Mouse (Mus musculus) hindbrain, embryonic 11.5 days (tissue): ENCODE measurements around the gene Cntn6. TPM values are rescaled to one million over a fixed set of nuclear protein-coding genes. Genes with fewer than 3 reads are reported as not detected.

Experiments
- ATAC-seq: fragments of 200-750 bp; cut with Nextera tagmentation; 2 replicates; pipeline ENCODE4 v1.8.0; 2017; ENCODE audit warnings: mild to moderate bottlenecking, moderate TSS enrichment, moderate library complexity; ENCODE audit not compliant: low FRiP score
- DNase-seq: peaks from one replicate; pipeline ENCODE4 v3.0.0-alpha.2; 2015; ENCODE audit warnings: low spot score
- H3K27ac ChIP-seq: fragments of 300-500 bp; sonication (generic); 2 replicates; pipeline ENCODE4 v1.5.1; 2014; ENCODE audit warnings: mild to moderate bottlenecking, low read depth, low read length
- H3K27me3 ChIP-seq: fragments of 300-500 bp; sonication (generic); 2 replicates; pipeline ENCODE4 v1.6.1; 2014; ENCODE audit warnings: mild to moderate bottlenecking, low read length, moderate library complexity, mixed read lengths; ENCODE audit not compliant: control insufficient read depth, insufficient read depth
- H3K36me3 ChIP-seq: fragments of 300-500 bp; sonication (generic); 2 replicates; pipeline ENCODE4 v1.6.1; 2014; ENCODE audit warnings: mild to moderate bottlenecking, low read length, moderate library complexity, mixed read lengths; ENCODE audit not compliant: control insufficient read depth, insufficient read depth
- H3K4me1 ChIP-seq: fragments of 300-500 bp; sonication (generic); replicated peaks from 2 replicates; pipeline ENCODE4 v1.6.1; 2014; ENCODE audit warnings: low read length, mixed read lengths; ENCODE audit not compliant: control insufficient read depth, insufficient read depth
- H3K4me2 ChIP-seq: fragments of 300-500 bp; sonication (generic); replicated peaks from 2 replicates; pipeline ENCODE4 v1.6.1; 2014; ENCODE audit warnings: mild to moderate bottlenecking, low read depth, low read length
- H3K4me3 ChIP-seq: fragments of 300-500 bp; sonication (generic); 2 replicates; pipeline ENCODE4 v1.5.1; 2014; ENCODE audit warnings: low read depth, low read length
- H3K9ac ChIP-seq: fragments of 300-500 bp; sonication (generic); 2 replicates; pipeline ENCODE4 v1.6.1; 2014; ENCODE audit warnings: low read depth, low read length
- H3K9me3 ChIP-seq: fragments of 300-500 bp; sonication (generic); 2 replicates; pipeline ENCODE4 v1.6.1; 2016; ENCODE audit warnings: low read length; ENCODE audit not compliant: control insufficient read depth
- WGBS: fragments of 180-500 bp; shearing (Covaris S2); extraction: QIAGEN DNeasy Blood & Tissue Kit; methylation state at CpG from one replicate; pipeline ENCODE4 v1.1.7; 2014; 5-methylcytosine and 5-hydroxymethylcytosine counted together
- polyA plus RNA-seq: library from polyadenylated mRNA; unstranded; fragments of >200 nt; fragmentation: Nextera tagmentation; extraction: Ambion mirVana; gene quantifications from 2 replicates; pipeline ENCODE4 v1.2.1, GENCODE M21; 2014

Gene Cntn6
- polyA plus RNA-seq, 1 experiment from 2014 or later = 1.0 TPM

- 88% methylated on average over 6 of the region's 6 CpGs for WGBS
- Histone ChIP-seq H3K4me1 (no peaks in the 10 kb centered on the region), H3K4me3 (no peak overlapping the region), H3K27ac (no peak overlapping the region), H3K36me3 (no peaks in the 10 kb centered on the region), H3K27me3 (no peaks in the 10 kb centered on the region), H3K4me2 (no peak overlapping the region), H3K9ac (no peak overlapping the region), H3K9me3 (no peaks in the 10 kb centered on the region)
- DNase-seq (no peak), ATAC-seq (no peak)
These were observed 196.0 kb downstream of the Cntn6 start for GRCm38 (mm10) chr6:104688439-104689125.

- 77% methylated on average over 1 of the region's 1 CpGs for whole genome bisulfite sequencing
- Histone ChIP-seq H3K27me3 (no peaks in the 10 kb centered on the region), H3K9me3 (no peaks in the 10 kb centered on the region), H3K27ac (no peak overlapping the region), H3K9ac (no peak overlapping the region), H3K4me2 (no peak overlapping the region), H3K4me1 (no peaks in the 10 kb centered on the region), H3K36me3 (no peaks in the 10 kb centered on the region), H3K4me3 (no peak overlapping the region)
- DNase-seq (no peak), ATAC-seq (no peak)
These were observed 236.0 kb downstream of the Cntn6 start for GRCm38 (mm10) chr6:104728571-104728970.

GRCm38 (mm10) chr6:104734256-104734655 is 241.7 kb downstream of the Cntn6 start:
- H3K4me3 ChIP-seq = no peak overlapping the region
- H3K27me3 ChIP-seq = no peaks in the 10 kb centered on the region
- no peak for DNase-seq
- no peak overlapping the region for H3K4me2 ChIP-seq
- no peak overlapping the region for H3K27ac ChIP-seq
- no peaks in the 10 kb centered on the region for H3K36me3 ChIP-seq
- H3K9me3 ChIP-seq = no peaks in the 10 kb centered on the region
- no peaks in the 10 kb centered on the region for H3K4me1 ChIP-seq
- no peak overlapping the region for H3K9ac ChIP-seq
- ATAC-seq = no peak
- WGBS = 90% methylated on average over 1 of the region's 1 CpGs

DNA sequence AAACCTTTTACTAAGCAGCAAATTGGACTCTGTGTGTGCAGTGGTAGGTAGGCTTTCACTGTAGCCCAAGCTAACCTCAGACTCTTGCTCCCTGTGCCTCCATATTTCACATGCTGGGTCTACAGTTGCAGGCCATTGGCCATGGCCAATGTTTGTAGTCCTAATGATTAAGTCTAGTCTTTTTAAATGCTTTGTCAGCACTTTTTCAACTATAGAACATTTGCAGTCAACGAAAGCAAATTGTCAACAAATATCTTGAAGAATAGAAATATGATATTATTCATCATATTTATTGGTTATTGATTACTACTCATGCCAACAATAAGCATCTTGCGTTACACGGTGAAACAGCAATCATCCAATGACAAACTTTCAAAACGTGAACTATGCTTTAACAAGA is 246.4 kb downstream of the Cntn6 start:
- ATAC-seq = no peak
- DNase-seq = no peak
- no peaks in the 10 kb centered on the region for H3K36me3 ChIP-seq
- H3K9ac ChIP-seq = no peak overlapping the region
- WGBS = 90% methylated on average over 4 of the region's 4 CpGs
- no peak overlapping the region for H3K27ac ChIP-seq
- no peaks in the 10 kb centered on the region for H3K9me3 ChIP-seq
- no peaks in the 10 kb centered on the region for H3K4me1 ChIP-seq
- no peak overlapping the region for H3K4me2 ChIP-seq
- no peaks in the 10 kb centered on the region for H3K27me3 ChIP-seq
- H3K4me3 ChIP-seq = no peak overlapping the region

GRCm38 (mm10) chr6:104758125-104758524 is 265.5 kb downstream of the Cntn6 start:
- no peaks in the 10 kb centered on the region for H3K36me3 ChIP-seq
- H3K9me3 ChIP-seq = no peaks in the 10 kb centered on the region
- H3K9ac ChIP-seq = no peak overlapping the region
- H3K27me3 ChIP-seq = no peaks in the 10 kb centered on the region
- no peak overlapping the region for H3K4me3 ChIP-seq
- no peak for DNase-seq
- no peak overlapping the region for H3K27ac ChIP-seq
- no peaks in the 10 kb centered on the region for H3K4me1 ChIP-seq
- ATAC-seq = no peak
- H3K4me2 ChIP-seq = no peak overlapping the region

- Histone ChIP-seq H3K36me3 (no peaks in the 10 kb centered on the region), H3K9me3 (no peaks in the 10 kb centered on the region), H3K4me3 (no peak overlapping the region), H3K27ac (no peak overlapping the region), H3K9ac (no peak overlapping the region), H3K4me1 (no peaks in the 10 kb centered on the region), H3K4me2 (no peak overlapping the region), H3K27me3 (no peaks in the 10 kb centered on the region)
- WGBS = 93% methylated on average over 3 of the region's 3 CpGs
- no peak for DNase-seq
- ATAC-seq = no peak
These were observed 268.6 kb downstream of the Cntn6 start for GRCm38 (mm10) chr6:104761226-104761625.

DNA sequence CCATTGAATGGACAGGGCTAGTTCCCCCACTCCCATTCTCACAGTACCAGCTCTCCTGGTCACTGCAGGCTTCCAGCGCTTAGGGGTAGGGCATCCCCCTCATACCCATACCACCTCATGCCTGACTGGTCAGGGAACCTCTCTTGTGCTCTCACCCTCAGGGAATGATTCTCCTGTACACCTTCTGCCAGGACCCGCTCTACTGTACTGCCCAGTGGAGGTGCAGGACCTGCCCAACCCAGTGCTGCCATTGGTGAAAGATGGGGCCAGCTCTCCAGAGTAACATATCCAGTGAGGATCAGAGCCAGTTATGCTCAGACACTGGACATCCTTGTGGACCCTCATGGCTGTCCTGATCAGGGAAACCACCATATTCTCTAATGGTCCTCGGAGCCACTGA is 291.3 kb downstream of the Cntn6 start:
- no peak for ATAC-seq
- 88% methylated on average over 3 of the region's 3 CpGs for WGBS
- no peaks in the 10 kb centered on the region for H3K9me3 ChIP-seq

GRCm38 (mm10) chr6:104787502-104787901 is 294.9 kb downstream of the Cntn6 start:
- H3K4me1 ChIP-seq = no peaks in the 10 kb centered on the region
- H3K9ac ChIP-seq = no peak overlapping the region
- H3K9me3 ChIP-seq = no peaks in the 10 kb centered on the region
- ATAC-seq (no peak), DNase-seq (no peak)
- H3K36me3 ChIP-seq = no peaks in the 10 kb centered on the region
- no peak overlapping the region for H3K4me2 ChIP-seq
- H3K27me3 ChIP-seq = no peaks in the 10 kb centered on the region
- WGBS = 69% methylated on average over 2 of the region's 2 CpGs
- no peak overlapping the region for H3K4me3 ChIP-seq
- no peak overlapping the region for H3K27ac ChIP-seq

More for the DNA sequence above, 291.3 kb downstream of the Cntn6 start:
- no peak for DNase-seq
- H3K4me1 ChIP-seq = no peaks in the 10 kb centered on the region
- H3K36me3 ChIP-seq = no peaks in the 10 kb centered on the region
- no peak overlapping the region for H3K4me2 ChIP-seq
- H3K9ac ChIP-seq = no peak overlapping the region
- H3K27ac ChIP-seq = no peak overlapping the region
- H3K27me3 ChIP-seq = no peaks in the 10 kb centered on the region
- H3K4me3 ChIP-seq = no peak overlapping the region

- H3K36me3 ChIP-seq = no peaks in the 10 kb centered on the region
- DNase-seq (no peak), ATAC-seq (no peak)
- WGBS = 90% methylated on average over 4 of the region's 4 CpGs
- no peak overlapping the region for H3K9ac ChIP-seq
- no peaks in the 10 kb centered on the region for H3K27me3 ChIP-seq
- H3K4me3 ChIP-seq = no peak overlapping the region
- no peak overlapping the region for H3K27ac ChIP-seq
- H3K4me1 ChIP-seq = no peaks in the 10 kb centered on the region
- H3K9me3 ChIP-seq = no peaks in the 10 kb centered on the region
- no peak overlapping the region for H3K4me2 ChIP-seq
These were observed 315.9 kb downstream of the Cntn6 start for GRCm38 (mm10) chr6:104808526-104808925.
